Mouse (Mus musculus) G1E-ER4 (cell line): ENCODE measurements around the gene Tubg2. TPM values are rescaled to one million over a fixed set of nuclear protein-coding genes. Genes with fewer than 3 reads are reported as not detected.

Source experiments
- GATA1 ChIP-seq: IDR thresholded peaks from one replicate; pipeline ENCODE4 v1.8.0; 2012; ENCODE audit warnings: low read length, inconsistent platforms
- polyA plus RNA-seq: library from polyadenylated mRNA; stranded (reverse); fragments of >175 nt; gene quantifications from 2 replicates; pipeline ENCODE4 v1.2.3, GENCODE M21; 2012

Gene Tubg2
- polyA plus RNA-seq, 1 experiment: not detected

- TF ChIP-seq GATA1: no peak
Measured at GRCm38 (mm10) chr11:101133037-101133436, 22.7 kb upstream of the Tubg2 start.

DNA sequence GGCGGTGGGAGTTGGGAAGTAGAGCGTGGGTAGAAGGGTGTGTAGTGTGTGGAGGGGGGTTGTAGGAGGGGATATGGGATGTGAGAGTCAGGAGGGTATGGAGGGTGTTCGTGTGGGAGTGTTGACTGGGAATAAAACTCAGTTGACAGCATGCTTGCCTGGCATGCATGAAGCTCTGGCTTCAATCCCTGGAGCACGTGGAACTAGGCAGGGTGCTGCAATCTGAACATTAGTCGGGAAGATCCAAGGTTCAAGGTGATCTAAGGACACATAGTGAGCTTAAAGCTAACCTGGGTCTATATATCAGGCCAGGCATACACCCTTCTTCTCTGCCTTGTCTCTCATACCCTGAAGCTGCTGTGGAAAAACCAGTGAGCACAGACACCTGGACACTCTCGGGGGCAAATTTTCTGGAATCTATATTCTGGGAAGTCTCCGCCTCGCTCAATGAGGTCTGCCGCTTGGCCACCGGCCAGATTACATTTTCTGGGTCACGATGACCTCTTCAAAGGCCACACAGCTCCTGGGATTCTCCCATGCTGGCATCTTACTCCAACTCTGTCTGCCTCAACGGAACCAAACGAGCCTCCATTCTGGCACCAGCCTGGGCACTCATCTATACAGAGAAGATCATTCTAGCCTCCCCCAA is 21.4 kb upstream of the Tubg2 start:
- TF ChIP-seq GATA1: no peak

GRCm38 (mm10) chr11:101137000-101137399 is 18.7 kb upstream of the Tubg2 start:
- no peak for TF ChIP-seq GATA1

GRCm38 (mm10) chr11:101138536-101139181 is 17.0 kb upstream of the Tubg2 start:
- TF ChIP-seq GATA1: no peak

- TF ChIP-seq GATA1: no peak
Measured at GRCm38 (mm10) chr11:101140164-101140819, 15.4 kb upstream of the Tubg2 start.

GRCm38 (mm10) chr11:101141088-101141487 is 14.6 kb upstream of the Tubg2 start:
- TF ChIP-seq GATA1: no peak

DNA sequence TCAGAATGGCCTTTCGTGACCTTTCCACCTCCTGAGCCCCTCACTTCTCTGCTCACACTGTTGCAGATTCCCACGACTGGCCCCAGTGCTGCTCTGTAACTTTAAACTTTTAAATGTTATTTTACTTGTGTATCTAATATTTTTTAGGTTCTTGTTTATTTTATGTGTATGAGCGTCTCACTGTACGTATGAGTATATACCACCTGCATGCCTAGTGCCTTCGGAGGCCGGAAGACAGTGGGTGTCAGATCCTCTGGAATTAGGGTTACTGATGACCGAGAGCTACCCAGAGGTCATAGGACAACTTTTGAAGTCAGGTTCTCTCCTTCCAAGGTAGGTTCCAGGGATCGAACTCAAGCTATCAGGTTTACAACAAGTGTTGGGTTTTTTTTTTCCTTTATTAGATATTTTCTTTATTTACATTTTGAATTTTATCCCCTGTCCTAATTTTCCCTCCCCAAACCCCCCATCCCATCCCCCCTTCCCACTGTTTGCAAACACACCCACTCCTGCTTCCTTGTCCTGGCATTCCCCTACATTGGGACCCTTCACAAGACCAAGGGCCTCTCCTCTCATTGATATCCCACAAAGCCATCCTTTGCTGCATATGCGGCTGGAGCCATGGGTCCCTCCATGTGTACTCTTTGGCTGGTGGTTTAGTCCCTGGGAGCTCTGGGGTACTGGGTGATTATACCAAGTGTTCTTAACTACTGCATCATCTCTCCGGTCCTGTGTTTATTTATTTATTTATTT is 13.3 kb upstream of the Tubg2 start:
- no peak for TF ChIP-seq GATA1

- no peak for TF ChIP-seq GATA1
Measured at GRCm38 (mm10) chr11:101143338-101144225, 12.1 kb upstream of the Tubg2 start.

GRCm38 (mm10) chr11:101146377-101146776 is 9.3 kb upstream of the Tubg2 start:
- no peak for TF ChIP-seq GATA1

DNA sequence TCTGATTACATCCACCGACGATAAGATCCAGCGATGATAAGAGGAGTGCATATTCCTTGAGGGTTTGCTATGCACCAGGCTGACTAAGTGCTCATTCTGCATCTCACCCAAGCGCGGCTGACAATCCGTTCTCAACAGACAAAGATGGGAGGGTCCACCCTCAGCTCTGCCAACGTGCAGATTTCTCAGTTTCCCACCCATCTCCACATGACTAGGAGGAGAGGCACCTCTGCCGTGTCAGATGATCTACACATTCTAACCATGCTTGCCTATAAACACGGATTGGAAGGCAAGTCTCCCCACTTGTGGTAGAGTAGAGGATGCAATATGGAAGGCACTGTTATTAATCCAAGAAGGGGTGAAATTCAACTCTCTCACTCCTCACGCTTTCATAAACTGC is 7.0 kb upstream of the Tubg2 start:
- TF ChIP-seq GATA1: no peak

DNA sequence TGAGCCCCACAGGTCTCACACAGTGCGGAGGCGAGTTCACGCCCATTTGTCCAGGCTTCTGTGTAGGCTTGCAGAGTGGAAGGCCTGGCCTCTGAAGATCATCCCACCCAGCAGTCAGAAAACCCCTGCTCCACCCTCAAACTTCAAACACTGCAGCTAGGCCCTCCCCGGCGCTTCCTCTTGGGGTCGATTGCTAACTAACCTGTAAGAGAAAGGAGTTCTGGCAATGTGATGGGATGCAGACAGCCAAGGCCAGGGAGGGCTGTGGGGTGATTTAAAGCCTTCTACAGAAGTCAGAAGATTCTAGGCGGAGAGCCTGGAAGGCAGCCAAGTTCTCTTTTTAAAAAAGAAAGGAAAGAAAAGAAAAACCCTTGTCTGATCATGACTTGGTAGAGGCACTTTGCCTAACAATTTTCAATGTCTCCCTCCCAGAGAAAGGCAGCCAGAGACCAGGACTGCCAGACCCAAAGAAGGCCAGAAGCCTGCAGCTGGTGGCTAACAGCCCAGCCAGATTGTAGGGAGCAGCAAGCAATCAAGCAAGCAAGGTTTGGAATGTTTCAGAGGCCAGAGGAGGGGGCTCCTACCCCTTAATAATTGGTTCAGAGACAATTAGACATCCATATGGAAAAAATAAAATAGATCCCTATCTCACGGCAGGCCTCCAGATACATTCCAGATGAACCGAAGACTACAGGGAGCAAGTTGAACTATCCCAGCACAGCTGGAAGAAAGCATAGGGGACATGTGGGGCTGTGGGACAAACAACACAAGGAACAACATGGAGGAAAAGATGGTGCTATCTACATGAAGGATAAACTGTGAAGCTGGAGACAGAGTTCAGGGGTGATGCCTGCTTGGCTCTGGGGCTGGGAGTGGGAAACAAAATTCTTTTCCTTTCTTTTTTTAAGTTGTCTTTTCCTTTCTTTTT is 6.3 kb upstream of the Tubg2 start:
- TF ChIP-seq GATA1: no peak

GRCm38 (mm10) chr11:101151063-101151462 is 4.6 kb upstream of the Tubg2 start:
- TF ChIP-seq GATA1: no peak

DNA sequence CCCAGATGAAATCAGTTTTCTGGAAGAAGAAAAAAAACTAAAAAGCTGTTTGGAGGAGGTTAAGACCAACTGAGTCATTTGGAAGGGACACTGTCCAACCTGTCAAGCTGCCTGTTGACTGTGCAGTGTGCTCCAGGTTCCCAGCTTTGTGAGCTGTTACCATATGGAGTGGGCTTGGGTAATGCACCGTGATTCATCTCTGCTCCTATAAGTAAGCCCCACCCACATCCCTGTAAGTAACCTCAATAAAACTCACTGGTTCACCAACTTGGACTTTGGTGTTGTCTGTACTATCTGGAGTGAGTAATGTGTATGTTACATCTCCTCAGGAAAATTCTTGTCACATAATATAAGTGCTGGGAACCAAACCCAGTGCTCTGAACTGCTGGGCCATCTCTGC is 2.9 kb upstream of the Tubg2 start:
- TF ChIP-seq GATA1: no peak

DNA sequence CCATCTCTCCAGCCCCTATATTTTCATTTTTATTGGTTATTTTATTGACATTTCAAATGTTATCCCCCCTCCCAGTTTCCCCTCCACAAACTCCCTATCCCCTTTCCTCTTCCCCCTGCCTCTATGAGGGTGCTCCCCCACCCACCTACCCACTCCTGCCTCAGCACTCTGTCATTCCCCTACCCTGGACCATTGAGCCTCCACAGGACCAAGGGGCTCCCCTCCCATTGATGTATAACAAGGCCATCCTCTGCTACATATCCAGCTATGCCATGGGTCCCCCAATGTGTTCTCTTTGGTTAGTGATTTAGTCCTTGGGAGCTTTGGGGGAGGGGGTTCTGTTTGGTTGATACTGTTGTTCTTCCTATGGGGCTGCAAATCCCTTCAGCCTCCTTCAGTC is 1.1 kb upstream of the Tubg2 start:
- TF ChIP-seq GATA1: no peak
